Mouse (Mus musculus) brown adipose tissue, adult 24 weeks (tissue): ENCODE data around the gene Vstm2a. TPM values are rescaled to one million over a fixed set of nuclear protein-coding genes. Genes with fewer than 3 reads are reported as not detected.

ENCODE experiments used
- H3K27ac ChIP-seq: fragments of 200-500 bp; replicated peaks from 2 replicates; pipeline ENCODE4 v1.5.1; 2012; ENCODE audit warnings: low read depth, mild to moderate bottlenecking, low read length
- H3K4me1 ChIP-seq: fragments of 200-500 bp; 2 replicates; pipeline ENCODE4 v1.6.1; 2012; ENCODE audit warnings: low read length, mixed read lengths; ENCODE audit not compliant: control insufficient read depth, insufficient read depth, insufficient read length
- H3K4me3 ChIP-seq: fragments of 200-500 bp; 2 replicates; pipeline ENCODE4 v1.5.1; 2012; ENCODE audit warnings: low read depth, mild to moderate bottlenecking, low read length, moderate library complexity; ENCODE audit not compliant: insufficient read depth
- polyA plus RNA-seq: library from polyadenylated mRNA; stranded (reverse); fragments of >200 nt; gene quantifications from 2 replicates; pipeline ENCODE4 v1.2.4, GENCODE M21; 2012; ENCODE audit not compliant: missing spikeins, insufficient read depth, insufficient read length

Vstm2a gene
- not detected in 2 replicates for polyA plus RNA-seq

GRCm38 (mm10) chr11:16257473-16257921 lies at the start of gene Vstm2a:
Gene Vstm2a, plus strand, starts transcription at chr11:16257724.
- H3K4me3 ChIP-seq, result peak within 1 kb of the TSS; percentile 34; the same call in 1 of the 2 replicates

GRCm38 (mm10) chr11:16257011-16257410 lies 513 bp upstream of the Vstm2a start:
- no peaks in the 10 kb centered on the region for H3K4me1 ChIP-seq
- 0 out of 2 replicates have a peak overlapping the region, but pooled peaks have one; percentile 34 for H3K4me3 ChIP-seq
- no peak overlapping the region for H3K27ac ChIP-seq

More at GRCm38 (mm10) chr11:16257473-16257921, at the start of gene Vstm2a:
- no peaks in the 10 kb centered on the region for H3K4me1 ChIP-seq
- no peak within 1 kb of the TSS for H3K27ac ChIP-seq

GRCm38 (mm10) chr11:16258300-16258699 lies 776 bp downstream of the Vstm2a start:
- Histone ChIP-seq H3K27ac (no peak overlapping the region), H3K4me3 (no peak overlapping the region)

GRCm38 (mm10) chr11:16259876-16260275 lies 2.4 kb downstream of the Vstm2a start:
- Histone ChIP-seq H3K4me1 (no peaks in the 10 kb centered on the region), H3K4me3 (no peak overlapping the region), H3K27ac (no peak overlapping the region)

More at GRCm38 (mm10) chr11:16258300-16258699, 776 bp downstream of the Vstm2a start:
- no peaks in the 10 kb centered on the region for H3K4me1 ChIP-seq

- Histone ChIP-seq H3K27ac (no peak overlapping the region), H3K4me3 (peak overlapping the region; percentile 18), H3K4me1 (no peaks in the 10 kb centered on the region)
Observed at GRCm38 (mm10) chr11:16260764-16261578, 3.4 kb downstream of the Vstm2a start.

GRCm38 (mm10) chr11:16268396-16268795 lies 10.9 kb downstream of the Vstm2a start:
- no peaks in the 10 kb centered on the region for H3K4me1 ChIP-seq
- H3K27ac ChIP-seq, result no peak overlapping the region
- no peak overlapping the region for H3K4me3 ChIP-seq

- no peaks in the 10 kb centered on the region for H3K4me1 ChIP-seq
- H3K4me3 ChIP-seq, result no peak overlapping the region
- no peak overlapping the region for H3K27ac ChIP-seq
Observed at GRCm38 (mm10) chr11:16290381-16290780, 32.9 kb downstream of the Vstm2a start.

GRCm38 (mm10) chr11:16292960-16293359 lies 35.4 kb downstream of the Vstm2a start:
- no peak overlapping the region for H3K4me3 ChIP-seq
- H3K27ac ChIP-seq, result no peak overlapping the region
- H3K4me1 ChIP-seq, result no peaks in the 10 kb centered on the region

- H3K27ac ChIP-seq, result no peak overlapping the region
Observed at GRCm38 (mm10) chr11:16296521-16296920, 39.0 kb downstream of the Vstm2a start.

GRCm38 (mm10) chr11:16299492-16299891 lies 42.0 kb downstream of the Vstm2a start:
- no peak overlapping the region for H3K27ac ChIP-seq
- no peaks in the 10 kb centered on the region for H3K4me1 ChIP-seq
- H3K4me3 ChIP-seq, result no peak overlapping the region

More at GRCm38 (mm10) chr11:16296521-16296920, 39.0 kb downstream of the Vstm2a start:
- Histone ChIP-seq H3K4me3 (no peak overlapping the region), H3K4me1 (no peaks in the 10 kb centered on the region)

- H3K4me3 ChIP-seq, result no peak overlapping the region
- H3K27ac ChIP-seq, result no peak overlapping the region
- no peaks in the 10 kb centered on the region for H3K4me1 ChIP-seq
Observed at GRCm38 (mm10) chr11:16299960-16300359, 42.4 kb downstream of the Vstm2a start.

- Histone ChIP-seq H3K27ac (no peak overlapping the region), H3K4me1 (no peaks in the 10 kb centered on the region), H3K4me3 (no peak overlapping the region)
Observed at GRCm38 (mm10) chr11:16300709-16301108, 43.2 kb downstream of the Vstm2a start.

- Histone ChIP-seq H3K27ac (no peak overlapping the region), H3K4me3 (no peak overlapping the region), H3K4me1 (no peaks in the 10 kb centered on the region)
Observed at GRCm38 (mm10) chr11:16315097-16315496, 57.6 kb downstream of the Vstm2a start.

GRCm38 (mm10) chr11:16345179-16345578 lies 87.7 kb downstream of the Vstm2a start:
- H3K4me3 ChIP-seq, result no peak overlapping the region
- H3K4me1 ChIP-seq, result no peaks in the 10 kb centered on the region
- H3K27ac ChIP-seq, result no peak overlapping the region

- Histone ChIP-seq H3K27ac (no peak overlapping the region), H3K4me3 (no peak overlapping the region), H3K4me1 (no peaks in the 10 kb centered on the region)
Observed at GRCm38 (mm10) chr11:16345676-16346075, 88.2 kb downstream of the Vstm2a start.

- no peaks in the 10 kb centered on the region for H3K4me1 ChIP-seq
- no peak overlapping the region for H3K4me3 ChIP-seq
- no peak overlapping the region for H3K27ac ChIP-seq
Observed at GRCm38 (mm10) chr11:16351915-16352314, 94.4 kb downstream of the Vstm2a start.
